Mouse (Mus musculus) left cerebral cortex, postnatal 10 days (tissue): Measurements from ENCODE around the gene Oxct1. TPM values are rescaled to one million over a fixed set of nuclear protein-coding genes. Genes with fewer than 3 reads are reported as not detected.

ENCODE experiments used
- total RNA-seq, 2 experiments: library from RNA; stranded (reverse); gene quantifications; 2 replicates each; pipeline ENCODE4 v1.2.3; 2021

The Oxct1 gene
- total RNA-seq, 2 experiments from 2014 or later, result 655 to 665 TPM

Other genes starting within 250 kb of the Oxct1 start
- 1 to 10 TPM; 7.2 to 7.5 TPM for gene Fbxo4, start 46.8 kb upstream of the Oxct1 start, total RNA-seq
- gene AW549877, start 30.6 kb upstream of the Oxct1 start, total RNA-seq, result 10 to 100 TPM; 43.2 to 45.3 TPM